Mouse (Mus musculus): ENCODE measurements around the gene Foxn3. TPM values are rescaled to one million over a fixed set of nuclear protein-coding genes. Genes with fewer than 3 reads are reported as not detected.

The Foxn3 gene
- polyA plus RNA-seq, 1 experiment from 2014 or later = 41.9 TPM

DNA sequence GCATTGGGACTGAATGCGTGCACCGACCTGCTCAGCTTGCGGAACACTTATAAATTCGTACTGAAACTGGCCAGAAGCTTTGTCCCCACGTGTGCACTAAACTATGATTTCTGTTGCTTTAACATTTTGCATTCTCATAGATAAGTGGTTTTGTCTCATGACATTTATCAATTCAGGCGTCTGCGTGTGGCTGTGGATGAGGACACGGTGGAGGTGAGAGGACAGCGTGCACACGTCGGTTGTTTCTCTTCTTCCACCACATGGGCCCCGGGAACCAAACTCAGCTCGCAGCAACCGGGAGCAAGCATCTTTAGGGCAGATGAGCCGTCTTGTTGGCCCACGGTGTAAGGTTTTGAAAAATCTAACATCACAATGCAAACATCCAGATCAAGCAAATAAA lies 155.3 kb downstream of the Foxn3 start:
- Histone ChIP-seq H3K4me3 (ENCODE audit: low read depth, low read length) (no peak overlapping the region), H3K4me1 (replicated peaks; ENCODE audit: control insufficient read depth, insufficient read depth, low read length) (peaks cover 2% of the 10 kb centered on the region), H3K36me3 (ENCODE audit: control insufficient read depth, insufficient read depth) (no peaks in the 10 kb centered on the region), H3K9me3 (ENCODE audit: control insufficient read depth) (no peaks in the 10 kb centered on the region), H3K27me3 (replicated peaks; ENCODE audit: control insufficient read depth, insufficient read depth, low read length) (no peaks in the 10 kb centered on the region), H3K4me2 (replicated peaks; ENCODE audit: low read depth) (no peak overlapping the region), H3K9ac (ENCODE audit: low read depth, low read length) (no peak overlapping the region), H3K27ac (ENCODE audit: low read depth, low read length) (no peak overlapping the region)
- ATAC-seq = no peak
- TF ChIP-seq CTCF (IDR thresholded peaks at IDR 0.05; ENCODE audit: low read depth) = no peak
- WGBS = 71% methylated on average over 16 of the region's 16 CpGs

DNA sequence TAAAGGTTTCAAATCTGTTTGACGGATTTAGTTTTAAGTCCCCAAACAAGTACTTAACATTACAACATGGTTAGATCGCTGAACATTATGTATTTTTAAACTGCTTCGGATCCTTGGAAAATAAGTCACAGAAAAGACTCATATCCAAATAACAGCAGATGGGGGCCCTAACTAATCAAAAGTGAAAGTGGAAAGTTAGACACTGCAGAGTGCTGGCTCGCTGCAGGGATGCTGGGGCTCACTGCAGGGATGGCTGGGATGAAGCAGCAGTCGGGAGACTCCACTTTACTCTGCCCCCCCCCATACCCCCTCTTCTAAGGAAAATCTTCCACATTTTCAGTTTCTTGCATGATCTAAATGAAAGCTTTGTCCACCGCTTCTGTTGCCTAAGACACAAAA lies 156.1 kb downstream of the Foxn3 start:
- 23% methylated on average over 6 of the region's 6 CpGs for WGBS
- Histone ChIP-seq H3K9ac (ENCODE audit: low read depth, low read length) (peak overlapping the region; percentile 43; the same call in 1 of the 2 replicates), H3K27me3 (replicated peaks; ENCODE audit: control insufficient read depth, insufficient read depth, low read length) (no peaks in the 10 kb centered on the region), H3K4me1 (replicated peaks; ENCODE audit: control insufficient read depth, insufficient read depth, low read length) (peaks cover 2% of the 10 kb centered on the region), H3K36me3 (ENCODE audit: control insufficient read depth, insufficient read depth) (no peaks in the 10 kb centered on the region), H3K4me3 (ENCODE audit: low read depth, low read length) (peak overlapping the region; percentile 44), H3K27ac (ENCODE audit: low read depth, low read length) (peak overlapping the region; percentile 1; the same call in 1 of the 2 replicates), H3K9me3 (ENCODE audit: control insufficient read depth) (no peaks in the 10 kb centered on the region), H3K4me2 (replicated peaks; ENCODE audit: low read depth) (peak overlapping the region; percentile 65)
- 0 out of 2 replicates have a peak, but pooled peaks have one; percentile 56 for ATAC-seq
- TF ChIP-seq CTCF (IDR thresholded peaks at IDR 0.05; ENCODE audit: low read depth) = no peak

DNA sequence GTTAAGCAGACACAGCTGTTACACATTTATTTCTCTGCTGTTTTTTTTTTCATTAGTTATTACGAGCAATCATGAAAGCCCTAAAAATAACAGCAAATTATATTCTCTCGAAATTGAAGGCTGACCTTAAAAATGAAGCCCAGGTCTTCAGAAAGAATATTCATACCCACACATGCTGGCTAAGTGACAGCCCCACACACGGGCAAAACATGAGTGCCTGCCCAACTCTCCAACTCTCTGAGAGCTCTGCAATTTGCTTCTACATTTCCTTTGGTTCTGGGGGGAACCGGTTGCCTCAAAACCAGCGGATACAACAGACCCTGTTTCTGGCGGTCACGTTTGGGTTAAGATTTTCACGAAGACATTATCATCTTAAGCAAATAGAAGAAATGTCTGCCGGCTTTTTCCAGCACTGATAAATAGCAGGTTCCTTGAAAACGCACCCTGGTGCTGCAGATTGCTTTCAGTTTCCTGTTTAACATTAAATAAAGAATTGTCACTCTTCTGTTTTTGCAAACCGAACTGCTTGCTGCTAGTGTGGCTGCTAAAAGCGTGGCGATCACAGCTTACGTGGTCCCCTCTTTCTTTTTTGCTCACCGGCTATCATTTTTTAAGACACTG lies 156.6 kb downstream of the Foxn3 start:
- TF ChIP-seq CTCF (IDR thresholded peaks at IDR 0.05; ENCODE audit: low read depth) = no peak
- peaks cover 2% of the 10 kb centered on the region for H3K4me1 ChIP-seq (replicated peaks; ENCODE audit: control insufficient read depth, insufficient read depth, low read length)
- no peak for ATAC-seq
- H3K4me2 ChIP-seq (replicated peaks; ENCODE audit: low read depth) = peak overlapping the region; percentile 65
- H3K9ac ChIP-seq (ENCODE audit: low read depth, low read length) = peak overlapping the region; percentile 43; the same call in 1 of the 2 replicates
- H3K36me3 ChIP-seq (ENCODE audit: control insufficient read depth, insufficient read depth) = no peaks in the 10 kb centered on the region
- peak overlapping the region; percentile 1; the same call in 1 of the 2 replicates for H3K27ac ChIP-seq (ENCODE audit: low read depth, low read length)
- 7% methylated on average over 15 of the region's 15 CpGs for WGBS
- H3K4me3 ChIP-seq (ENCODE audit: low read depth, low read length) = peak overlapping the region; percentile 44
- no peaks in the 10 kb centered on the region for H3K27me3 ChIP-seq (replicated peaks; ENCODE audit: control insufficient read depth, insufficient read depth, low read length)
- no peaks in the 10 kb centered on the region for H3K9me3 ChIP-seq (ENCODE audit: control insufficient read depth)

DNA sequence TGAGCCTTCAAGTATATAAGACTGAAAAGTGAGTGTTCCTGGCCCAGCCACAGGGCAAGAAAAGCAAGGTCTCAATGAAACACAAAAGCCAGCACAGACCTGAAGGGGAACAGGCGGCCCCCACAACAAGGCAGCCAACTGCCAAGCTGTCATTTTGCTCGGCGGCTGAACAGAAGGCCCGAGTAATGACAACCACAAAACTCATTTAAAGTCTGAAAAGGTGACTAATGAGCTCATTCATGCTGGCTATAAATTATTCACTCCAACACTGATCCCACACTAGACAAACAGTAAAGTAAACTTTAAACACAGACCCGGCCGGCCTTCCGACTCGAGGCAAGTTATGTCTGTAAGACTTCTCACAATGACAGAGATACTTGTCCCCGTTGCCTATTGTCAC lies 157.1 kb downstream of the Foxn3 start:
- Histone ChIP-seq H3K27me3 (replicated peaks; ENCODE audit: control insufficient read depth, insufficient read depth, low read length) (no peaks in the 10 kb centered on the region), H3K4me1 (replicated peaks; ENCODE audit: control insufficient read depth, insufficient read depth, low read length) (no peaks in the 10 kb centered on the region; the same call in 1 of the 2 replicates), H3K27ac (ENCODE audit: low read depth, low read length) (no peak overlapping the region), H3K36me3 (ENCODE audit: control insufficient read depth, insufficient read depth) (no peaks in the 10 kb centered on the region), H3K4me2 (replicated peaks; ENCODE audit: low read depth) (peak overlapping the region; percentile 65), H3K9ac (ENCODE audit: low read depth, low read length) (no peak overlapping the region), H3K4me3 (ENCODE audit: low read depth, low read length) (no peak overlapping the region), H3K9me3 (ENCODE audit: control insufficient read depth) (no peaks in the 10 kb centered on the region)
- 16% methylated on average over 9 of the region's 9 CpGs for WGBS
- ATAC-seq = no peak
- TF ChIP-seq CTCF (IDR thresholded peaks at IDR 0.05; ENCODE audit: low read depth) = no peak

DNA sequence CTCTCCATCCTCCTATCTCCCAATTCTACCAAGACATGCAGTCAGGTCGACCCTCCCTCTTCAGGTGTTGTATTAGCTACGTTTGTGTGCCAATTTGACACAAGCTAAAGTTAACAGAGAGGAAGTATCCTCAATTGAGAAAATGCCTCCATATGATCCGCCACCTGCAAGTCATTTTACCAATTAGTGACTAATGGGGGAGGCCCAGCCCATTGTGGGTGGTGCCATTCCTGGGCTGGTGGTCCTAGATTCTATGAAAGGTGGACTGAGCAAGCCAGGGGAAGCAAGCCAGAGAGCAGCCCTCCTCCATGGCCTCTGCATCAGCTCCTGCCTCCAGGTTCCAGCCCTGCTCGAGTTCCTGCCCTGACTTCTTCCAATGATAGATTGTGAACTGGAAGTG lies 158.0 kb downstream of the Foxn3 start:
- no peak overlapping the region for H3K4me3 ChIP-seq (ENCODE audit: low read depth, low read length)
- 76% methylated on average over 4 of the region's 4 CpGs for WGBS
- ATAC-seq = no peak

DNA sequence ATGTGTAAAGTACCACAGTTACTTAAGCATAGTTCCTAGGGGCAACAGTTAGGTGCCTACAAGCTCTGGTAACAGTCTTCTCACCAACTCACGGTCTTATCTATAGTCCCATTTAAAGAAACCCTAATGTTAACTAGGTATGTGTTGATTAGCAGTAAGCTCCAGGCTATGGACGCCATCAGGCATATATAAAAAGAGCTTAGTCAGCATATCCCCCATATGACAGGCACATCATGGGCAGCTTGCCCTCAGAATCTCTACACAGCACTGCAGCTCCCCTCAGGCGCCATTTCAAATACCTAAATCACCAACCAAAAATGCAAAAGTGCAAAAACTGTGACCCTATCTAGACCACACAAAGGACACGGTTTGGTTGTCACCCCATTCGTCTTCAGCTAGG lies 160.4 kb downstream of the Foxn3 start:
- 97% methylated on average over 5 of the region's 5 CpGs for WGBS
- no peak for TF ChIP-seq CTCF (IDR thresholded peaks at IDR 0.05; ENCODE audit: low read depth)

More for the DNA sequence above, 158.0 kb downstream of the Foxn3 start:
- TF ChIP-seq CTCF (IDR thresholded peaks at IDR 0.05; ENCODE audit: low read depth) = no peak
- H3K9me3 ChIP-seq (ENCODE audit: control insufficient read depth) = no peaks in the 10 kb centered on the region
- H3K36me3 ChIP-seq (ENCODE audit: control insufficient read depth, insufficient read depth) = no peaks in the 10 kb centered on the region
- H3K4me1 ChIP-seq (replicated peaks; ENCODE audit: control insufficient read depth, insufficient read depth, low read length) = no peaks in the 10 kb centered on the region; the same call in 1 of the 2 replicates
- no peak overlapping the region for H3K4me2 ChIP-seq (replicated peaks; ENCODE audit: low read depth)
- no peak overlapping the region for H3K27ac ChIP-seq (ENCODE audit: low read depth, low read length)
- H3K27me3 ChIP-seq (replicated peaks; ENCODE audit: control insufficient read depth, insufficient read depth, low read length) = no peaks in the 10 kb centered on the region
- no peak overlapping the region for H3K9ac ChIP-seq (ENCODE audit: low read depth, low read length)

More for the DNA sequence above, 160.4 kb downstream of the Foxn3 start:
- Histone ChIP-seq H3K9ac (ENCODE audit: low read depth, low read length) (no peak overlapping the region), H3K4me2 (replicated peaks; ENCODE audit: low read depth) (no peak overlapping the region), H3K27ac (ENCODE audit: low read depth, low read length) (no peak overlapping the region), H3K36me3 (ENCODE audit: control insufficient read depth, insufficient read depth) (no peaks in the 10 kb centered on the region), H3K4me3 (ENCODE audit: low read depth, low read length) (no peak overlapping the region), H3K4me1 (replicated peaks; ENCODE audit: control insufficient read depth, insufficient read depth, low read length) (no peaks in the 10 kb centered on the region; the same call in 1 of the 2 replicates), H3K27me3 (replicated peaks; ENCODE audit: control insufficient read depth, insufficient read depth, low read length) (no peaks in the 10 kb centered on the region), H3K9me3 (ENCODE audit: control insufficient read depth) (no peaks in the 10 kb centered on the region)
- no peak for ATAC-seq

Measured in intestine, postnatal 0 days (tissue).